Mouse (Mus musculus): ENCODE measurements around the gene Zfp667.
"Not testable (repeated sequence)": the region's sequence is repeated elsewhere in the genome, so short reads cannot be mapped to it uniquely, and the experiment has no call there.

Zfp667 gene

GRCm38 (mm10) chr7:6284442-6285012, 1.9 kb upstream of the Zfp667 start:
- TF ChIP-seq POU5F1 (IDR thresholded peaks at IDR 0.05; ENCODE audit: borderline replicate concordance, low read length) (no peak), NANOG (IDR thresholded peaks at IDR 0.05; ENCODE audit: borderline replicate concordance, low read length) (no peak), CTCF (conservative IDR thresholded peaks at IDR 0.05; ENCODE audit: low read length) (no peak)
- H3K9me3 ChIP-seq (ENCODE audit: low read length), result no peaks in the 10 kb centered on the region
- H3K4me3 ChIP-seq (replicated peaks; ENCODE audit: low read length), result no peak overlapping the region
- H3K4me1 ChIP-seq (replicated peaks; ENCODE audit: low read depth, low read length), result peaks cover 60% of the 10 kb centered on the region
- 0 out of 2 replicates have a peak, but pooled peaks cover under 1% of the 10 kb centered on the region for H3K36me3 ChIP-seq (ENCODE audit: insufficient read depth, low read length)
- no peaks in the 10 kb centered on the region for H3K27me3 ChIP-seq (ENCODE audit: insufficient read depth, low read length)

DNA sequence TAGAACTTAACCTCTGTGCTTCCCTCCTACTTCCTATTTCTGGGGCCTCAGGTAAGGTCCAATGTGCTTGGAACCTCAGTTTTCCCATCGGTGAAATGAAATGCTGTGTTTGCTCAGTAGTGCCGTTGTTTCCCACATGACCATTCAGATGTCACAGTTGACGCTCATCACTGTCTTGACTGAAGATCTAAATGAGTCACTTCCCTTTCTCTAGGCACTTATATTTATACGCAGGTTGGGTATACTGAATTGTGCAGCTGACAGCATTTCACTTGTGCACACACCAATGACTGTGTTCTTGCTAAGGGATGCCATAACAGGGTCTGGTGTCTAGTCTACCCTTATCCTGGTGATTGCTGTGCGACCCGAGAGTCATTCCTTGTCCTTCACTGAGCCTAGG, 1.0 kb upstream of the Zfp667 start:
- H3K27me3 ChIP-seq (ENCODE audit: insufficient read depth, low read length), result no peaks in the 10 kb centered on the region
- no peak overlapping the region for H3K4me3 ChIP-seq (replicated peaks; ENCODE audit: low read length)
- peaks cover 4% of the 10 kb centered on the region; the same call in 1 of the 2 replicates for H3K36me3 ChIP-seq (ENCODE audit: insufficient read depth, low read length)
- TF ChIP-seq CTCF (conservative IDR thresholded peaks at IDR 0.05; ENCODE audit: low read length), result no peak
- TF ChIP-seq NANOG (IDR thresholded peaks at IDR 0.05; ENCODE audit: borderline replicate concordance, low read length), result no peak
- H3K4me1 ChIP-seq (replicated peaks; ENCODE audit: low read depth, low read length), result peaks cover 60% of the 10 kb centered on the region
- no peaks in the 10 kb centered on the region for H3K9me3 ChIP-seq (ENCODE audit: low read length)

GRCm38 (mm10) chr7:6286921-6287531, 647 bp downstream of the Zfp667 start:
- Histone ChIP-seq H3K4me1 (replicated peaks; ENCODE audit: low read depth, low read length) (peaks cover 45% of the 10 kb centered on the region), H3K4me3 (replicated peaks; ENCODE audit: low read length) (peak overlapping the region; percentile 82), H3K36me3 (ENCODE audit: insufficient read depth, low read length) (peaks cover 4% of the 10 kb centered on the region; the same call in 1 of the 2 replicates), H3K27me3 (ENCODE audit: insufficient read depth, low read length) (no peaks in the 10 kb centered on the region), H3K9me3 (ENCODE audit: low read length) (no peaks in the 10 kb centered on the region)
- TF ChIP-seq POU5F1 (IDR thresholded peaks at IDR 0.05; ENCODE audit: borderline replicate concordance, low read length), result no peak
- no peak for TF ChIP-seq CTCF (conservative IDR thresholded peaks at IDR 0.05; ENCODE audit: low read length)
- 0 out of 2 replicates have a peak, but pooled peaks have one; percentile 9 for TF ChIP-seq NANOG (IDR thresholded peaks at IDR 0.05; ENCODE audit: borderline replicate concordance, low read length)

- not testable (repeated sequence) for H3K9me3 ChIP-seq (ENCODE audit: low read length); H3K27me3 ChIP-seq (ENCODE audit: insufficient read depth, low read length); H3K4me3 ChIP-seq (replicated peaks; ENCODE audit: low read length)
- Histone ChIP-seq H3K36me3 (ENCODE audit: insufficient read depth, low read length) (peaks cover 31% of the 10 kb centered on the region), H3K4me1 (replicated peaks; ENCODE audit: low read depth, low read length) (peaks cover 14% of the 10 kb centered on the region)
Measured at GRCm38 (mm10) chr7:6291121-6291520, 4.7 kb downstream of the Zfp667 start.

DNA sequence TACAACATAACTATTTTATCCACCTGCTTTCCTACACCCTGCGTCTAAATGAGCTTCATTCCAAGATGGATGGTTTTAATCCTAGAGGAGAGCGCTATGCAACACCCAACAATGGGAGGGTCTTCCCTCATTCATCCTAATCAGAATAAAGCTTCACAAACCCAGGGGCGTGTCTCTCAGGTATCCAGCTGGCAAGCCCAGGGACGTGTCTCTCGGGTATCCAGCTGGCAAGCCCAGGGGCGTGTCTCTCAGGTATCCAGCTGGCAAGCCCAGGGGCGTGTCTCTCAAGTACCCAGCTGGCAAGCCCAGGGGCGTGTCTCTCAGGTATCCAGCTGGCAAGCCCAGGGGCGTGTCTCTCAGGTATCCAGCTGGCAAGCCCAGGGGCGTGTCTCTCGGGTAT, 14.4 kb downstream of the Zfp667 start:
- not testable (repeated sequence) for H3K4me3 ChIP-seq (replicated peaks; ENCODE audit: low read length); H3K27me3 ChIP-seq (ENCODE audit: insufficient read depth, low read length); H3K9me3 ChIP-seq (ENCODE audit: low read length)
- peaks cover 16% of the 10 kb centered on the region for H3K36me3 ChIP-seq (ENCODE audit: insufficient read depth, low read length)
- H3K4me1 ChIP-seq (replicated peaks; ENCODE audit: low read depth, low read length), result peaks cover 46% of the 10 kb centered on the region

DNA sequence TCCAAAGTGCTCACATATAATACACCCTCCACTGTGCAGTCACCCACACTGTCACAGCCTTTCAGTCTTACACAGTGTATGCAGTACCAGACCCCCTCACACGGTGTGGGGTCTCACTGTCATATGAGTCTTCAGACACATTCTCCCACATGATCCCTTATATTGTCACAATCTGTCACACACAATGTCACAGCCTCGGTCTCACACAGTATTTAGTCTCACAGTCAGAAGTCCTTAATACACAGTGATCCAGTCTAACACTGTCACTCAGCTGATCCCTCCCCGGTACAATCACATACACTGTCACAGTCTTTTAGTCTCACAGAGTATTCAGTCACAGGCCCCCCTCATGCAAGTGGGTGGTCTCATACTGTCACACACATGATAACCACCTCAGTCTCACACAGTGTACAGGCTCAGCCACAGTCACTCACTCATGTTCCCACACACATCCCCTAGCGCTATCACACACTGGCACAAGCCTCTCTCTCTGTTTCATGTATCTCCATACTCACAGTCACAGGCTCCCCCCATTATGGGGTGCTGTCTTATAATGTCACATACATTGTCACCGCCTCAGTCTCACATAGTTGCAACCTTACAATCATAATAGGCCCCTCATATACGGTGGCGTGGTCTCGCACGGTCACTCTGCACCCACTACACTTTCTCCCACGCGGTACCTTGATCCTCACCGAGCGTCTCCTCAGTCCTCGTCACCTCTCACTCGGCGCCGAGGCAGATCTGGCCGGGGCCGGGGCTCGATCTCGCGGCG, 44.3 kb downstream of the Zfp667 start:
- TF ChIP-seq CTCF (conservative IDR thresholded peaks at IDR 0.05; ENCODE audit: low read length) (no peak), NANOG (IDR thresholded peaks at IDR 0.05; ENCODE audit: borderline replicate concordance, low read length) (no peak), POU5F1 (IDR thresholded peaks at IDR 0.05; ENCODE audit: borderline replicate concordance, low read length) (no peak)
- Histone ChIP-seq H3K27me3 (ENCODE audit: insufficient read depth, low read length) (no peaks in the 10 kb centered on the region), H3K9me3 (ENCODE audit: low read length) (no peaks in the 10 kb centered on the region), H3K4me3 (replicated peaks; ENCODE audit: low read length) (peak overlapping the region; percentile 82), H3K4me1 (replicated peaks; ENCODE audit: low read depth, low read length) (peaks cover 25% of the 10 kb centered on the region), H3K36me3 (ENCODE audit: insufficient read depth, low read length) (peaks cover 9% of the 10 kb centered on the region)

DNA sequence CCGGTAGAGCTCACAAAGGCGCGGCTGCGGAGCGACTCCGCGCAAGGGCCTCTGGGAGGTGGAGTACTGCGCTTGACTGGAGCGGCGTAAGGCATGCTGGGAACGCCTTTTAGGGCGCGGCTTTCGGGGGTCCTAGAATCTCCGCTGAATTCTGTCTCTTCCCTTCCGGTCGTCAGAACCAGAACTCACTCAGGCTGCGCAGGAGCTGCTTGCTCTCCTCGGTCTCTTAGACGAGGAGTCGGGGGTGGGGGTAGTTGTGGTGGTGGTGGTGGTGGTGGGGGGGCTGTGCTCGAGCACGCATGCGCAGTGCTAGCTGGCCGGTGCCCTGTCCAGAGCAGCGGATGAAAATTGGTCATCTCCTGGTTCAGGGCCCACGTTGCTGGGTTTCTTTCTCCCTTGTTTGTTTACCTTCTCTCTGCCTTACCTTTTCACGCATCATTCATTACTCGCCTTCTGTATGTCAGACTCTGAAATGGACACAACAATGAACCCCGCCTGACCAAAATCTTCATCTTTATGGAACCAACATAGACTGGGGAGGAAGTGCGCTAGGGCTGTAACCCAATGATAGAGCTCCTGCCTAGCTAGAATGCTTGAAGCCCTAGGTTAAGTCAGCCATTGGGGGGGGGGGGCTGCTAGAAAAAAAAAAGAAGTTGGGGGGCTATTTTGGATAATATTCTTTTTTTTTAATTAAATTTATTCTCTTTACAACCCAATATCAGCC, 45.0 kb downstream of the Zfp667 start, which contains the start of gene Zfp583:
Gene Zfp583, minus strand, starts transcription at position 53 of the 724 bp plus-strand sequence.
- H3K4me1 ChIP-seq (replicated peaks; ENCODE audit: low read depth, low read length), result peaks cover 25% of the 10 kb centered on the region
- 0 out of 2 replicates have a peak, but pooled peaks cover under 1% of the 10 kb centered on the region for H3K27me3 ChIP-seq (ENCODE audit: insufficient read depth, low read length)
- no peaks in the 10 kb centered on the region for H3K9me3 ChIP-seq (ENCODE audit: low read length)
- TF ChIP-seq POU5F1 (IDR thresholded peaks at IDR 0.05; ENCODE audit: borderline replicate concordance, low read length) (no peak), NANOG (IDR thresholded peaks at IDR 0.05; ENCODE audit: borderline replicate concordance, low read length) (no peak), CTCF (conservative IDR thresholded peaks at IDR 0.05; ENCODE audit: low read length) (no peak)
- H3K36me3 ChIP-seq (ENCODE audit: insufficient read depth, low read length), result peaks cover 6% of the 10 kb centered on the region
- peak within 1 kb of the TSS; percentile 82 for H3K4me3 ChIP-seq (replicated peaks; ENCODE audit: low read length)

- no peak for TF ChIP-seq NANOG (IDR thresholded peaks at IDR 0.05; ENCODE audit: borderline replicate concordance, low read length)
- no peak for TF ChIP-seq POU5F1 (IDR thresholded peaks at IDR 0.05; ENCODE audit: borderline replicate concordance, low read length)
- TF ChIP-seq CTCF (conservative IDR thresholded peaks at IDR 0.05; ENCODE audit: low read length), result no peak
- Histone ChIP-seq H3K9me3 (ENCODE audit: low read length) (no peaks in the 10 kb centered on the region), H3K4me1 (replicated peaks; ENCODE audit: low read depth, low read length) (peaks cover 8% of the 10 kb centered on the region), H3K36me3 (ENCODE audit: insufficient read depth, low read length) (no peaks in the 10 kb centered on the region), H3K27me3 (ENCODE audit: insufficient read depth, low read length) (peaks cover 16% of the 10 kb centered on the region; the same call in 1 of the 2 replicates), H3K4me3 (replicated peaks; ENCODE audit: low read length) (no peak overlapping the region)
Measured at GRCm38 (mm10) chr7:6339865-6340264, 53.5 kb downstream of the Zfp667 start.

Data from E14TG2a.4 (cell line).